In the genomic region with DNA sequence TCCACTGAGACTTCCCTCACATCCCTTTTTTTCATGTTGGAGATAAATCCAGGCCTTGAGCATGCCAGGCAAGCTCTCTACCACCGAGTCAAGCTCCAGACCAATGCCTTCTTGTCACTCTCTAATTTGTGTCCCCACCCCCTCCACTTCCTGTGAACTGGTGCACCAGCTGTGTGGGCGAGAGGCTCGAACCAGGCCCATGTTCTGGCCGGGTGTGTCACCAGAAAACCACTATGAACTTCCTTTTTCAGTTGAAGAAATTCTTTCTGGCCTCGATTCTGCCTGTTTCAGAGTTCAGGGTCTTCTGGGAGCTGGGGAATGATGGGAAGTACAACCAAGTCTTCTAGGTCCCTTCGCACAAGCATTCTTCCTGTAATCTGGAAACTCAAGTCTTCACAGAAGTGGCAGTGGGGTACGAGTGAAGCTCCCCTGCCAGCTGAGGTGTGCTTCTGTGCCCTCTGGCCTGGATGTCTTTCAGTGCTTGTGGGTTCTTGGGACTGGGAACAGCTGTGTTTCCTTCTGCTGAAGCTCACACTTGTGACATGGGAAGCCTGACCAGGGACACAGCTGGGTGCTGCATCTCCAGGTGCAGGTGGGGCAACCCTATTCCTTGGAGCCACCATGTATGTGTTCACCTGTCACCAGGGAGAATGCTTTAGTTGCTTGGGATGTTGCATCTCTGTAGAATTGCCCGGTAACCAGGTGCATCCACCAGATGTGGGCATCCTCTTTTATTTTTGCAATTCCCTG, we compare ENCODE assay signal across 14 mouse cellular contexts. TPM values are rescaled to one million over a fixed set of nuclear protein-coding genes. Genes with fewer than 3 reads are reported as not detected.
A peak's percentile ranks its signal among the peaks of the same experiment; 100 is the strongest.
DNase-seq lines count a peak whose midpoint lies in the region; ATAC-seq lines count a peak whose summit lies in the region.
"Had no signal": no experiment of that assay in that cellular context is flagged by ENCODE, and none has a peak within 500 bp of the region (broad histone marks: within the 10 kb centered on the region; RNA-seq: fewer than 3 reads in every experiment).

No protein-coding gene starts in this region.

- H3K9ac ChIP-seq in forebrain, embryonic 16.5 days (replicated peaks; ENCODE audit: low read depth, low read length), result no peak overlapping the region
- H3K9ac ChIP-seq: forebrain, embryonic 12.5 days; liver, embryonic 14.5 days had no signal

- no peak for ATAC-seq in forebrain, embryonic 16.5 days

- H3K36me3 ChIP-seq in forebrain, embryonic 16.5 days (ENCODE audit: control insufficient read depth, insufficient read depth), result no peaks in the 10 kb centered on the region
- H3K36me3 ChIP-seq: forebrain, embryonic 12.5 days; hindbrain, embryonic 10.5 days had no signal

- H3K27ac ChIP-seq in forebrain, embryonic 16.5 days (ENCODE audit: low read length), result no peak overlapping the region
- H3K27ac ChIP-seq: forebrain, embryonic 12.5 days; hindbrain, embryonic 10.5 days; liver, embryonic 14.5 days had no signal

- WGBS in forebrain, embryonic 16.5 days, result 75% methylated on average over 8 of the region's 8 CpGs

- H3K9me3 ChIP-seq in forebrain, embryonic 16.5 days (ENCODE audit: control insufficient read depth, low read length), result no peaks in the 10 kb centered on the region
- H3K9me3 ChIP-seq: forebrain, embryonic 12.5 days; hindbrain, embryonic 10.5 days had no signal

- H3K4me3 ChIP-seq in forebrain, embryonic 16.5 days (replicated peaks; ENCODE audit: low read length), result no peak overlapping the region
- H3K4me3 ChIP-seq: forebrain, embryonic 12.5 days; hindbrain, embryonic 10.5 days had no signal

- no peaks in the 10 kb centered on the region for H3K27me3 ChIP-seq in forebrain, embryonic 16.5 days (replicated peaks; ENCODE audit: control insufficient read depth, insufficient read depth, low read length)
- H3K27me3 ChIP-seq: forebrain, embryonic 12.5 days had no signal

- peak; percentile 41 for DNase-seq in heart, adult 8-10 months (ENCODE audit: low spot score)
- DNase-seq in heart, postnatal 4 days, result no peak
- DNase-seq in T-cell, adult 2 months (ENCODE audit: low spot score), result peak; percentile 78
- peak; percentile 75 for DNase-seq in lung, postnatal 25 days (ENCODE audit: low spot score)
- DNase-seq in thymus, postnatal 0 days (ENCODE audit: low spot score), result peak; percentile 87
- DNase-seq in layer of hippocampus, adult 18-20 months (ENCODE audit: low spot score in 2 of 2), result no peak
- no peak for DNase-seq in ovary, postnatal 10 days (ENCODE audit: low spot score)
- DNase-seq: adrenal gland, postnatal 25 days; kidney, postnatal 36 days; right cerebral cortex, postnatal 14 days had no signal

- no peak overlapping the region for H3K4me2 ChIP-seq in forebrain, embryonic 16.5 days (ENCODE audit: low read length)
- H3K4me2 ChIP-seq: forebrain, embryonic 12.5 days had no signal

- H3K4me1 ChIP-seq in forebrain, embryonic 16.5 days (replicated peaks; ENCODE audit: control insufficient read depth, insufficient read depth, low read length), result peaks cover 12% of the 10 kb centered on the region

RNA-seq across cellular contexts. Expression of a gene that starts 0.9 kb away (rescaled TPM):
- total RNA-seq in heart, adult 8-10 months (2022), result 1 to 10 TPM; 4.6 to 7.5 (median 5.4) TPM
- 1 to 10 TPM; 3.7 to 4.5 TPM for total RNA-seq in heart, postnatal 4 days (2021)
- 0.90 TPM in 2 replicates for polyA plus RNA-seq in thymus, postnatal 0 days (2015; fragmentation: Nextera tagmentation; extraction: Ambion mirVana)
- 1 to 10 TPM; 4.9 to 5.6 TPM for total RNA-seq in layer of hippocampus, adult 18-20 months (2021)
- polyA plus RNA-seq in forebrain, embryonic 16.5 days (2015; fragmentation: Nextera tagmentation; extraction: Ambion mirVana), result 1.0 and 1.1 TPM in 2 replicates

RNA-seq across cellular contexts. Expression of a gene that starts 2.6 kb away (rescaled TPM):
- 10 to 100 TPM in 1 of 4 experiments, 1 to 10 TPM in 3; 6.7 to 10.0 (median 9.2) TPM for total RNA-seq in heart, adult 8-10 months (2022)
- total RNA-seq in heart, postnatal 4 days (2021), result 10 to 100 TPM; 12.5 to 13.5 TPM
- 5.4 and 6.1 TPM in 2 replicates for polyA plus RNA-seq in thymus, postnatal 0 days (2015; fragmentation: Nextera tagmentation; extraction: Ambion mirVana)
- 10 to 100 TPM; 27.3 to 28.1 TPM for total RNA-seq in layer of hippocampus, adult 18-20 months (2021)
- 8.7 and 11.3 TPM in 2 replicates for polyA plus RNA-seq in forebrain, embryonic 16.5 days (2015; fragmentation: Nextera tagmentation; extraction: Ambion mirVana)

RNA-seq across cellular contexts. Expression of a gene that starts 19.2 kb away (rescaled TPM):
- total RNA-seq in heart, adult 8-10 months (2022), result not detected
- total RNA-seq in heart, postnatal 4 days (2021), result not detected
- 5.3 and 5.7 TPM in 2 replicates for polyA plus RNA-seq in thymus, postnatal 0 days (2015; fragmentation: Nextera tagmentation; extraction: Ambion mirVana)
- total RNA-seq in layer of hippocampus, adult 18-20 months (2021), result not detected
- not detected in 2 replicates for polyA plus RNA-seq in forebrain, embryonic 16.5 days (2015; fragmentation: Nextera tagmentation; extraction: Ambion mirVana)
- total RNA-seq: adrenal gland, postnatal 25 days had no signal
- polyA plus RNA-seq: forebrain, embryonic 12.5 days; liver, embryonic 14.5 days had no signal

RNA-seq across cellular contexts. Expression of a gene that starts 21.6 kb away (rescaled TPM):
- total RNA-seq in heart, adult 8-10 months (2022), result 1 to 10 TPM; 2.7 to 4.5 (median 3.1) TPM
- 1 to 10 TPM; 4.0 to 4.2 TPM for total RNA-seq in heart, postnatal 4 days (2021)
- polyA plus RNA-seq in thymus, postnatal 0 days (2015; fragmentation: Nextera tagmentation; extraction: Ambion mirVana), result 20.3 and 20.5 TPM in 2 replicates
- total RNA-seq in layer of hippocampus, adult 18-20 months (2021), result 1 to 10 TPM; 1.6 to 1.9 TPM
- polyA plus RNA-seq in forebrain, embryonic 16.5 days (2015; fragmentation: Nextera tagmentation; extraction: Ambion mirVana), result 0.65 and 0.79 TPM in 2 replicates

RNA-seq across cellular contexts. Expression of a gene that starts 40.5 kb away (rescaled TPM):
- 1 to 10 TPM; 6.3 to 8.2 (median 8.0) TPM for total RNA-seq in heart, adult 8-10 months (2022)
- total RNA-seq in heart, postnatal 4 days (2021), result 10 to 100 TPM; 19.7 to 20.5 TPM
- polyA plus RNA-seq in thymus, postnatal 0 days (2015; fragmentation: Nextera tagmentation; extraction: Ambion mirVana), result 14.7 and 18.1 TPM in 2 replicates
- 10 to 100 TPM; 16.9 to 17.6 TPM for total RNA-seq in layer of hippocampus, adult 18-20 months (2021)
- polyA plus RNA-seq in forebrain, embryonic 16.5 days (2015; fragmentation: Nextera tagmentation; extraction: Ambion mirVana), result 16.0 and 20.6 TPM in 2 replicates

Comparison
In these comparisons a context has a peak if more than half of its experiments do, and no peak if none do; other contexts are left out.
1. DNase-seq: peak in heart, adult 8-10 months (single experiment), T-cell, adult 2 months (single experiment), lung, postnatal 25 days (single experiment) and thymus, postnatal 0 days (single experiment); none in heart, postnatal 4 days (single experiment), layer of hippocampus, adult 18-20 months (0 of 2) and ovary, postnatal 10 days (single experiment).